Mouse (Mus musculus) right cerebral cortex, postnatal 36 days (tissue): ENCODE results near the gene Gabrb2.
A peak's percentile ranks its signal among the peaks of the same experiment; 100 is the strongest.

ENCODE experiments used
- DNase-seq, 2 experiments: peaks; one replicate each; pipeline ENCODE4 v3.0.0; 2022; ENCODE audit warnings: low spot score in 2 of 2, mixed read lengths in 1 of 2

The Gabrb2 gene

DNA sequence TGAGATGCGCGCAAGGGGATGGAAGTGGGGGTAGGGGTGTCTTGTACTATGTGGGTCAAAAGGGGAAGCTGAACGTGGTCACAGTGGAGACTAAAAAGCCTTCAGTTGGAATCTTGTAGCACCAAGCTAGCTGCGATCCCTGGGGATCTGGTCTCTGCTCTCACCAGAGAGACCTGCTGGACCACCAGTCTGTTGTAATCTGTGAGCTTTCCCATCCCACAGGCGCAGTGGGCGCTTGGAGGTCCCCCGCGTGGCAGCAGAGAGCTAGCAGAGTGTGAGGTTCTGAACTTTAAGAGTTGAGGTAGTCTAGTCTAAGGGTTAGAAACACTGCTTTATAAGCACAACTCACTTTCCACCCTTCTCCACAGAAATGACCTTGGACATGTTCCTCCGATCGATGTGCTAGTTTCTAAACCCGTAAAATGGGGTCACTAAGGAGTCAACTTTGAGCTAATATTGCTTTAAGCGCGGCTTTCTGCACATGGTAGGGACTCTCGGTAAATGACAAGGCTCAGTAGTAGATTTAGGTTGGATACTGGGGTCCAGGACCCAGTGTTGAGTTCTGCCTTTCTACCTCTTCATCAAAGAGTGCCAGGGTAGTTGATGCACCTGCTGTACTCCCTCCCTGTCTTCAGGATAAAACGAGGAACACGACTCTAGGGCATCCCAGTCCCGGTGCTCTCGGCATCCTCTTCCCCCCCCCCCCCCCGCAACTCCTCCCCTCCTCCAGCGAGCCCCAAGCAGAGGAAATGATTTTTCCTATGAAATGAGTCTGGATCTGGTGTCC is at the start of gene Gabrb2:
TSS of gene Gabrb2 (plus strand) at position 762 of the 787 bp plus-strand sequence.
- no peak for DNase-seq

DNA sequence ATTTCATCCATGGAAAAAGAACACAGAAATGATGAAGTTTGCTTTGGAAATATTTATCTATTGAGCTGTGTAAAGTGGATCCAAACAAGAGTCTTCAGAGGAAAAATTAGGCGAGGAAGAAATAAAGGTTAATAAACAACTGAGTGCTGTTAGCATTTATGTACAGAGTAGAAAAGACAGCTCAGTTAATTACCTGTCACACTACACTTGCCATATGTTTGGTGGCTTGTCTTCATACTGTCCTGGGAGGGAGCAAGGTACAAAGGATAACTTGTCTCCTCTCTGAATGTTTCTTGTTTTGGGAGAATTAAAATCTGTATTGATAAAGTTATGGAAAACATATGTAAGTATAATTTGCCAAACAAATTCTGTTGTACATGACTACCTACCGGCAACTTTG is 40.6 kb upstream of the Gabrb2 start:
- DNase-seq, result no peak

DNA sequence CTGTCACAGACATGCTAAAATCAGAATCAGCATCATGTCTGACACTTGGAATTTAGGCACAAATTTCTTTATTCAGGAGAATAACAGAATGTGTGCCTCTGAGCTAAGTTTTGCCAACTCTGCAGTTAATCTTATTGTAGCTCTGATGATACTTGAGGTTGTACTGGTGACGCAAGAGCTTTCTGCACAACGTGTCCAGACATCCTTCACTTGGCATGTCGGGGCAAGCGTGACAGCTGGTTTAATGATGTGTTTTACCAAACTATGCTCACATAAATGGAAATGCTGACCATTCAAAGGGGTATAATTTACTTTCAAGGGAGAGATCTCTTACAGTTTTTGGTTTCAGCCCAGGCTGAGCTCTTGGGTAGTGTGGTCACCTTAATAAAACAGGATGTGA is 33.1 kb upstream of the Gabrb2 start:
- DNase-seq, result no peak

DNA sequence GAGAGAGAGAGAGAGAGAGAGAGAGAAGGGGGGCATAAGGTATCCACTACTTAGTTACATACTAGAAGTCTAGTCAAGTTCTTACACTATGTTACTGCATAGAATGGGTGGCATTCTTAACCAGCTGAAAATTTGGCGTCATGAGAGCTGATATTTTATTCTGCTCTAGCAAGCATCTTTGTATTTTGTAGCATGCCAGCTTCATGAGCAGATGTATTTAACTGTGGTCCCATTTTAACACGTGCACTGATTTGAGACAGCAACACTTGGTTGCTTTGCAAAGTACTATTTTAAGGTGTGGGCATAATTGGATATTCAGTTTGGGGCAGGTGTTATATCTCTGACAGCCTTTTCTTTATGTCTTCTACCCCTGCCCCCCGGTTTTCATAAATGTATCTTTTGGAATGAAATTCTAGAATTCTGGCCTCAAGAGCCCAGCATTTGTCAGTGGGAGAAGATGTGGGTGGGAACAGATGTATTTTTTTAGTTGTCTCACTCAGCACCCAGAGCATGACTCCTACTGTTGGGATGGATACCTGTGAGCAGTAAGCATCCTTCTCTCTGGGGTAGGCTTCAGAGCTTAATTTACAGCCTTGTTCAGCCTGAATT is 28.8 kb upstream of the Gabrb2 start:
- DNase-seq, result peak; percentile 26 to 54

DNA sequence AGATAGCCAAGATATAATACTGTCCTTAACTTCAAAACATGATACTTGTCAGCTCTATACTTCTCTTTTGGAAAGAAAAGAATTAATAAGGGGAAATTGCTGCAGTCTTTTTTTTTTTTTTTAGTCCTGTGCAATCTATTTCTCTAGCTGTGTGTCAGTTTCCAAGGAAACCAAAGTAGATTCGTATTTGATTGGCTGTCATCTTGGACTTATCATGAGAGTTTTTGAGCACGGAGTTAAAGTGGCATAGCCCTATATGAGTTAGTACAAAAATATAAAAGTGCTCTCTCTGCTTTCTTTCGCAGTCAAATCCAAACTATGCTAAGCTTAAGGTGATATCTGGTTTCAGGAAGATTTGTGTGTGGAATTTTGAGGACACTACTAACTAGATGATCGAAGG is 26.1 kb upstream of the Gabrb2 start:
- DNase-seq, result no peak

GRCm38 (mm10) chr11:42419791-42420633 is 455 bp downstream of the Gabrb2 start:
- peak; percentile 66 to 70 for DNase-seq

DNA sequence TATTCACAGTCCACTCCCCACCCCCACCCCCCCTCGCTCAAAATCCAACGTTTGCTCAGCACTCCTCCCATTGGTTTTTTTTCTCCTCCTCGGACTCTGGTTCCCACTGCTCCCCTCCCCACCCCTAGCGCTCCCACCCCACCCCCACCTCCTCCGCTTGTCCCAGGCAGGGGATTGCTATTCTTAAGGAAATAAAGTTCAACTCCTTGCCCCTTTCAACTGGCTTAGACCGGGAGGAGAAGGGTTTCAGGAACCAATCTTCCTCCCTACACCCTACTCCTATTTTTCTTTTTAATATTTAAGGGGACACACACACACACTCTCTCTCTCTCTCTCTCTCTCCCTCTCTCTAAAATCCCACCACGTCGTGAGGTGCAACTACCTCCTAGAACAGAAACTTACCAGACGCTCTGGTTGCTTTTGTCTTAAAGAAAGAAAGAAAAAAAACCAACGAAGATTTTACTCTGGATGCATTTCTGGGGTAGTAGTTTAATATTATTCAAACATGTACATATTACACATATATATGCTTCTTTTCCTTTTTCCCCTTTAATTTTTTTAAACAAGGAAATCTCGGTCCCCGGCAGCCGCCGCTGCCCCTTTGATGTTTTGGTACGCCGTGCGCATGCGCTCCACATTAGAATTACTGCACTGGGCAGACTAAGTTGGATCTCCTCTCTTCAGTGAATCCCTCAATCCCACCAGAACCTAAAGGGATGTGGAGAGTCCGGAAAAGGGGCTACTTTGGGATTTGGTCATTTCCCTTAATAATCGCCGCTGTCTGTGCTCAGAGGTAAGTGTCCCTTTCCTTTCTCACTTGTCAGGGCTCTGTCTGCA is 1.3 kb downstream of the Gabrb2 start:
- peak; percentile 59 to 60 for DNase-seq

- peak; percentile 22 to 34 for DNase-seq
Observed at GRCm38 (mm10) chr11:42423231-42423630, 3.7 kb downstream of the Gabrb2 start.

- DNase-seq, result no peak
Observed at GRCm38 (mm10) chr11:42431495-42431894, 11.9 kb downstream of the Gabrb2 start.

DNA sequence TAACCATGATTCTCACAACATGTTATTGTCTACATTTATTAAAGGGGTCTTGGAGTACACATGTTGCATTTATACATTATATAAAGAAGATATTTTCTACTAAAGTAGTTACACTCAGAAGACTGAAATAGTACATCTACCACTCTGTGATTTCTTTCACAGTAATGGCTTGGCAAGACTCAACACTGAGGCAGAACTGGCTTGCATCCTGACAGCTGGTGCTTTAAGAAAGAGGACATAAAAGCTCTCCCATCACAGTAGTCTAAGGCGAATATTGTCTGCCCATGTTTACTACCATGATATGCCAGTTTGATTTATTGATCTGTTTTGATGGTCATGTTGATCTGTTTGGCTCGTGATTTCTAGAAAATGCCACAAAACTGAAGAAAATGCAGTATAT is 19.4 kb downstream of the Gabrb2 start:
- no peak for DNase-seq

- no peak for DNase-seq
Observed at GRCm38 (mm10) chr11:42443641-42444040, 24.1 kb downstream of the Gabrb2 start.

DNA sequence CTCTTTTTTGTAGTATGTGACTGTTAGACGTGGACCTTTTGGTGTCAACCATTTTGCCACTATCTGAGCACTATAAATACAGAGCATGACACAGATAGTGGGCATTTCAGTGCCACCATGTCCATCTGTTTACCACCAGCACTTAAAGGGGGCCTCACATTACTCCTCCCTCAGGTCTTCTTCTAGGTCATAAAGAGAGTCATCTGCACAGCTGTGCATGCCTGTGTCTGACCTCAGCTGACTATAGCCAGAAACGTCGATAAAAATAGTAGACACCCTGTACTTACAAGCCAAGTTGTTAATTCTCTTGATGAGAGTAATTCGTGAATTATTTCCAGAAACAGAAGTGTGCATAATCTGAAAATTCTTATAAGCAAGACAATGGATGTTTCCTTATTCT is 29.4 kb downstream of the Gabrb2 start:
- DNase-seq, result no peak

- DNase-seq, result no peak
Observed at GRCm38 (mm10) chr11:42464136-42464535, 44.6 kb downstream of the Gabrb2 start.

DNA sequence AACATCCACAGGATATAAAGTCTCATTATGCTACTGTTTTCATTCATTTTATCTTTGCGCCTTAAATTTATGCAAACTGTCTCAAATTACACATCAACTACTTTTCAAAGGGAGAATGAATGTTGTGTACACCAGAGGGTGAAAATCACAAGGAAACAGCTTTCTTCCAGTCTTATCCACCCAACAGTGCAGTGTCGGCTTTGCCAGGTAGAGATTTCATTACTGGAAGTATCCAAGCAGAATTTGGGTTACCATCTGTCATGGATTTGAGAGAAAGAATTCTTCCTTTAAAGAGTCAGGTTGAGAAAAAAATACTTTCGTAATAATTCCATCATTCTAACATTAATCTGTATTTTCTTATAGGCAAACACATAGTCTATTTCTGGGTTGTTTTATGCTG is 48.8 kb downstream of the Gabrb2 start:
- DNase-seq, result no peak

GRCm38 (mm10) chr11:42474523-42474922 is 55.0 kb downstream of the Gabrb2 start:
- DNase-seq, result no peak

GRCm38 (mm10) chr11:42487625-42488024 is 68.1 kb downstream of the Gabrb2 start:
- DNase-seq, result no peak

GRCm38 (mm10) chr11:42501166-42501565 is 81.6 kb downstream of the Gabrb2 start:
- DNase-seq, result no peak

GRCm38 (mm10) chr11:42505436-42505835 is 85.9 kb downstream of the Gabrb2 start:
- DNase-seq, result no peak

DNA sequence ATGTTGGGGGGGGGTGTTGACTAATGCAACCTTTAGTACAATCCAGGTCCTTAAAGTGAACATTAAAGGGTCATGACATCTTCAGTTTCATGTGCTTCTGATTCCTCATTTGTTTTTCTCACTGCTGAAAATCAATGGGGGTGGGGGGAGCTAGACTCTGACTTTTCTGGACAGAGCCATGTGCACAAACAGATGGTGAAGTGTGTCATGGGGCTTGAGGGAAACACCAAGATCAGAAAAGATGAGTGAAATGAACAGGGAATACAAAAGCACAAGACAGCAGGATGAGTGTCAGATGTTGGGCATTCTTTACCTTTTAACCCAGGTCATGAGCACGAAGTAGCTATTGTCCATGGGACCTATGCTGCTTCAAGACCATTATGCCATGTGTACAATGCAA is 86.4 kb downstream of the Gabrb2 start:
- DNase-seq, result no peak

DNA sequence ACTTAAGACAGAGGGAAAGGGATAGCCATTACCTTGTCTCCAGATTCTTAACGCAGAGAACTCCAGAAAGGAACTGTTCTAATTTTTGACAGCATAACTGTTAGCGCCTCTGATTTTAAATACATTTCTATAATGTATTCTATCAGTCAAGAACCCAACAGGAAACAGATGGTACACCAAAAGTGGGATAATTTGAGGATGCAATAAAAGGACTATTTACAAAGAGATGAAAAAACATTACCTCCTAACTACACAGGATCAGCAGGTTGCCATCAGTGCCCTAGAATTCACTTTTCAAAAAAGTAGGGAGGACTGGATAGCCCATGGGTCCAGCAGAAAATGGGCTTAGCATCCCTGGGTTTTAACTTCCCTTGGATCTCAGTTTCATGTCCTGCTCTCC is 102.4 kb downstream of the Gabrb2 start:
- no peak for DNase-seq

DNA sequence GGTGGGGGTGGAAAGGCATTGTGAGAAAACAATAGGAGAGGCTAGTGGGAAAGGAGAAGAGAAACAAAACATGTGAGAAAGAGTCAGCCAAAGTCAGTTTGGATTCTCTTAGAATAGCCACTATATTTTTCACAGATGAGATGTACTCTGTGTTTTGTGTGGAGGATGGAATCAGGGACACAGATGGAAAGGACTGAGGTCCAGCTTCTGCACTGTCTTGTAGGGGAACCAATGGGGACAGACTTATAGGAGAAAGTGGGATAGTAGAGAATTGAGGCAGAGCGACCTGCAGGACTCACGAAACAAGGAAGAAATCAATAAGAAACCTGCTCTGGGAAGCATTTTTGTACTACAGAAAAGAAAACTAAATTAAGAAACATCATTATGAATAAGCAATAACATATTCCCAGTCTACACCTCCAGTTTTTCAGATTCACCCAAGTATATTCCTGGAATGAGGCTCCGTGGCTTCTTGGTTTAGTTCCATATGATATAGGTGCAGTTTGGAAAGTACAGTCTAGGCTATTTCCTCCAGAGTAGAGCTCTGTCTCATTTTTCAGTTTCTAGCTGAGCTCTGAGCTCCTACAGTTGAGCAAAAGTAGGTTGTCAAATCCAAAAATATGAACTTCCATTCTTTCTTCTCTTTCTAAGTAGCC is 108.8 kb downstream of the Gabrb2 start:
- DNase-seq, result peak in 1 of 2 experiments; percentile 34
